Mouse (Mus musculus) hindbrain, embryonic 10.5 days (tissue): ENCODE results near the gene Ilf3. TPM values are rescaled to one million over a fixed set of nuclear protein-coding genes. Genes with fewer than 3 reads are reported as not detected.

Source experiments
- DNase-seq: peaks from one replicate; pipeline ENCODE4 v3.0.0-alpha.2; 2017; ENCODE audit warnings: low spot score
- H3K27ac ChIP-seq: fragments of 300-500 bp; sonication (generic); 2 replicates; pipeline ENCODE4 v1.5.1; 2016; ENCODE audit warnings: mild to moderate bottlenecking, moderate library complexity
- H3K27me3 ChIP-seq: fragments of 300-500 bp; sonication (generic); 2 replicates; pipeline ENCODE4 v1.6.1; 2016; ENCODE audit warnings: mild to moderate bottlenecking; ENCODE audit not compliant: poor library complexity, insufficient read depth, severe bottlenecking
- H3K36me3 ChIP-seq: fragments of 300-500 bp; sonication (generic); 2 replicates; pipeline ENCODE4 v1.6.1; 2016; ENCODE audit warnings: mild to moderate bottlenecking, moderate library complexity
- H3K4me1 ChIP-seq: fragments of 300-500 bp; sonication (generic); replicated peaks from 2 replicates; pipeline ENCODE4 v1.6.1; 2016; ENCODE audit warnings: mild to moderate bottlenecking
- H3K4me3 ChIP-seq: fragments of 300-500 bp; sonication (generic); 2 replicates; pipeline ENCODE4 v1.5.1; 2016; ENCODE audit warnings: mild to moderate bottlenecking, moderate library complexity
- H3K9me3 ChIP-seq: fragments of 300-500 bp; sonication (generic); 2 replicates; pipeline ENCODE4 v1.6.1; 2016; ENCODE audit warnings: mild to moderate bottlenecking, moderate library complexity
- WGBS: fragments of 180-500 bp; shearing (Covaris S2); methylation state at CpG from one replicate; pipeline ENCODE4 v1.1.7; 2016; 5-methylcytosine and 5-hydroxymethylcytosine counted together
- polyA plus RNA-seq: library from polyadenylated mRNA; unstranded; fragments of >200 nt; fragmentation: Nextera tagmentation; extraction: Ambion mirVana; gene quantifications from 2 replicates; pipeline ENCODE4 v1.2.1, GENCODE M21; 2016

Gene Ilf3
- polyA plus RNA-seq, 1 experiment from 2014 or later = 270 TPM

DNA sequence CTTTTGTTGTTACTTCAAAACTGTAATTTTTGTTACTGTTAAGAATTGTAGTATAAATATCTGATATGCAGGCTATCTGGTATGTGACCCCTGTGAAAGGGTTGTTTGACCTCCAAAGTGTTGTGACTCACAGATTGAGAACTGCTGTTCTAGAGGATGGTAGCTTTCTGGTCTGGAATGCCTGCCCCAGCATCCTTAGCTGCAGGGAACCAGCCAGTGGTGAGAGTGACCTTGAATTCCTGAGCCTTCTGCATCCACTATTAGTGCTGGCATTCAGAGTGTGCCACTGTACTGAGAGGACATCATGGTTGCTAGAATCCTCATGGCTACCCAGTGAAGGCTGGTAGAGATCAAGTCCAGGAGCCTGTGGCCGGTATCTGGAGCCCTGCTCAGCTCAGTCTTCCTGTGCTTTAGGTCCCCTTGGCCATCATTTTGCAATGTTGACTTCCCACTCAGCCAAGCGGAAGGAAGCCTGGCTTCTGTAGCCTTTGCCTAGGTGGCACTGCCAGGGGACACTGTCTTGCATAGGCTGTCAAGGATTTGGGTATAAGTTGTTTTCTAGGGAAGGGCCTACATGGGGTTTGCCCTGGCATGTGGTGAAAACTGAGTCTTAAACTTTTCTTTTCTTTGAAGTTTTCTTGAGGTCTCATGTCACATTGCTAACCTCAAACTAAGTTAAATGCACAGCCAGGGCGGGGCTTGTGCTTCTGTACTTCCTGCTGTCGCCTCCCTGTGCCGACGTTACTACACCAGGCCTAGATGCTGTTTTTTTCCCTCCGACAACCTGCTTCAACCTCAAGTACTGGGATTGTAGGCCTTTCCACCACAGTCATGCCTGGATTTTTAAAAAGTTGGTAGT, 68.3 kb downstream of the Ilf3 start:
- H3K27ac ChIP-seq = no peak overlapping the region
- 0 out of 2 replicates have a peak, but pooled peaks cover 4% of the 10 kb centered on the region for H3K36me3 ChIP-seq
- DNase-seq = no peak
- H3K27me3 ChIP-seq = no peaks in the 10 kb centered on the region
- no peaks in the 10 kb centered on the region for H3K9me3 ChIP-seq
- H3K4me3 ChIP-seq = no peak overlapping the region
- 95% methylated on average over 7 of the region's 7 CpGs for WGBS
- peaks cover 2% of the 10 kb centered on the region; the same call in 1 of the 2 replicates for H3K4me1 ChIP-seq

DNA sequence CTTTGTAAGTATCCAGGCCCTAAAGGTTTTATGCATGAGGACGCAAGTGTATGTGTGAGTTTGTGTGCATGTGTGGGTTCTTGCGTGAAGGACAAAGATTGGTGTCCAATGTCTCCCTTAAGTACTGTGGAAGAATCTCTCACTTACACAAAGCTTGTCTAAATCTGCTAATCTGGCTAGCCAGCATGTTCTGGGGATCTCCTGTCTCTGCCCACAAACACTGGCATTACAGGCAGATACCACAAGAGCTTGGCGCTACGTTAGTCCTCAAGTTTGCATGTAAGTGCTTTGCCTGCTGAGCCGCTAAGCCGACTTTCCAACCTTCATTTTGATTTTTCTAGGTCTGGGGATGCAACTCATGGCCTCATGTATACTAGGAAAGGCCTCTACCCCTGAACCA, 69.9 kb downstream of the Ilf3 start:
- H3K9me3 ChIP-seq = no peaks in the 10 kb centered on the region
- H3K27ac ChIP-seq = no peak overlapping the region
- peaks cover 2% of the 10 kb centered on the region; the same call in 1 of the 2 replicates for H3K4me1 ChIP-seq
- 0 out of 2 replicates have a peak, but pooled peaks cover 4% of the 10 kb centered on the region for H3K36me3 ChIP-seq
- DNase-seq = no peak
- H3K4me3 ChIP-seq = no peak overlapping the region
- 93% methylated on average over 6 of the region's 6 CpGs for WGBS
- H3K27me3 ChIP-seq = no peaks in the 10 kb centered on the region

DNA sequence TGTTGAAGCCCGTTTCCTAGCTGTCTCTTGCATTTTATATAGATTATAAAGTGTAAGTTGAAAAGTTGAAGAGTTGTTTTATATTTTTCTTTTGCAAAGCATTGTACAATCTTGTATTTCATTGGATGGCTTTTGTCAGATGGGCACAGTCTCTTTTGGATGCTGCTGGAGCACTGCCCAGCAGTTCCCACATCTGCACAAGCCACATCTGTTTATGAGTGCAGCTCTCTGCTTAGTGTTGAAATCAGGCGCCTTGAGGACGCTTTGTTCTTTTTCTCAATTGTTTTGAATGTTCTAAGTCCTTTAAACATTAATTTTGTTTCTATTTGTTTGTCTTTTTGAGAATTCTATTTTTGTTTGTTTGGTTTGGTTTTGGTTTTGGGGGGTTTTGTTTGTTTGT, 70.5 kb downstream of the Ilf3 start:
- Histone ChIP-seq H3K36me3 (0 out of 2 replicates have a peak, but pooled peaks cover 6% of the 10 kb centered on the region), H3K27me3 (no peaks in the 10 kb centered on the region), H3K4me1 (peaks cover 2% of the 10 kb centered on the region; the same call in 1 of the 2 replicates), H3K4me3 (no peak overlapping the region), H3K9me3 (no peaks in the 10 kb centered on the region), H3K27ac (no peak overlapping the region)
- no peak for DNase-seq
- WGBS = 80% methylated on average over 3 of the region's 3 CpGs

DNA sequence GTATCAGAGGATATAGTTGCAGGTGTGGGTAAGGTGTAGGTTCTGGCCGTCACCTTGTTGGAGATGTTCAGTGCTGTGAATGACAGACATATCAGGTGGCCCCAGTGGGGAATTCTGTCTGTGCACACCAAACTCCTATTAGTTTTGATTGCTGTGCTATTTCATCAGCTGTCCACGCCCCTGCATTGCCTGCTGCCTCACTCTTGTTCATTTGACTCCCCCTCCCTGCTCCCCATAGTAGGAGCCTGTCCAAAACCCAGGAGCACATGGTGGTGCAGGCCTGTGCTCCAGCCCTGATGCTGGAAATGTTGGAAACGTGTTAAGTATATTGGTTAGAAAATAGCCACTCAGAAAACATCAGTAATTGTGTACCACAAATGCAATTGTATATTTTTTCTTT, 71.8 kb downstream of the Ilf3 start:
- WGBS = 89% methylated on average over 3 of the region's 3 CpGs
- H3K4me3 ChIP-seq = no peak overlapping the region
- DNase-seq = no peak
- H3K36me3 ChIP-seq = peaks cover 5% of the 10 kb centered on the region
- H3K9me3 ChIP-seq = no peaks in the 10 kb centered on the region
- no peaks in the 10 kb centered on the region; the same call in 1 of the 2 replicates for H3K4me1 ChIP-seq
- H3K27ac ChIP-seq = no peak overlapping the region
- no peaks in the 10 kb centered on the region for H3K27me3 ChIP-seq

DNA sequence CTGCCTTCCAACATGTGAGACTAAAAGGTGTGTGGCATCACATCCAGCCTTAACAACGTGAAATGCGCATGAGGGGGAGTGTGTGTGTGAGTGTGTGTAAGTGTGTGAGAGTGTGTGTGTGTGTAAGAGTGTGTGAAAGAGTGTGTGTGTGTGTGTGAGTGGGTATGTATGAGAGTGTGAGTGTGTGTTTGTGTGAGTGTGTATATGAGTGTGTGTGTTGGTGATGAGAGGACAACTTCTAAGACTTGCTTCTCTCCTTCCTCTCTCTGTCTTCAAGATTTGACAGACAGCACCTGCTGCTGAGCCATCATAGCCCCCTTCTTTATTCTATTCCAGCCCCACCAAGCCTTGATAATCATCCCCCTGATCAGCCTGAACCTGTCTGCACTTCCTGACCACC, 72.2 kb downstream of the Ilf3 start:
- 95% methylated on average over 2 of the region's 2 CpGs for WGBS
- no peaks in the 10 kb centered on the region; the same call in 1 of the 2 replicates for H3K4me1 ChIP-seq
- H3K27me3 ChIP-seq = no peaks in the 10 kb centered on the region
- H3K27ac ChIP-seq = no peak overlapping the region
- H3K9me3 ChIP-seq = no peaks in the 10 kb centered on the region
- no peak overlapping the region for H3K4me3 ChIP-seq
- no peak for DNase-seq
- H3K36me3 ChIP-seq = peaks cover 9% of the 10 kb centered on the region

DNA sequence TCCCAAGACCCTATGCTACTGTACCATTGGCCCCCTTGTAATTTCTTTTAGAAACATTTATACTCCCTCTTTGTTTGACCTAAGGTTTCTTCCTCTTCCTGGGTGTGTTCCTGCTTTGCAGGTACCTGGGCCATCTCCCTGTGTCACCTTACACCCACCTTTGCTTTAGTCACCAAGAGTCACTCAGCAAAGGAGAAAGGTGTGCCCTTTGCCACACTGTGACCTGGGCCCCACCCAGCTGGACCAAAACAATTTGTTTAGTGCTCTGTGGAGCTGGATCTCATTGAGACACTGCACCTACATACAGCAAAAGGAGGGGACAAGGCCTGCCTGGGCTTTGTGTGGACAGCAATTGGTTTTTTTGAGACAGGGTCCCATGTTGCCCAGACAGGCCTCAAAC, 72.7 kb downstream of the Ilf3 start:
- Histone ChIP-seq H3K4me3 (no peak overlapping the region), H3K27me3 (no peaks in the 10 kb centered on the region), H3K9me3 (no peaks in the 10 kb centered on the region), H3K4me1 (no peaks in the 10 kb centered on the region; the same call in 1 of the 2 replicates), H3K27ac (no peak overlapping the region), H3K36me3 (peaks cover 14% of the 10 kb centered on the region)
- DNase-seq = no peak

DNA sequence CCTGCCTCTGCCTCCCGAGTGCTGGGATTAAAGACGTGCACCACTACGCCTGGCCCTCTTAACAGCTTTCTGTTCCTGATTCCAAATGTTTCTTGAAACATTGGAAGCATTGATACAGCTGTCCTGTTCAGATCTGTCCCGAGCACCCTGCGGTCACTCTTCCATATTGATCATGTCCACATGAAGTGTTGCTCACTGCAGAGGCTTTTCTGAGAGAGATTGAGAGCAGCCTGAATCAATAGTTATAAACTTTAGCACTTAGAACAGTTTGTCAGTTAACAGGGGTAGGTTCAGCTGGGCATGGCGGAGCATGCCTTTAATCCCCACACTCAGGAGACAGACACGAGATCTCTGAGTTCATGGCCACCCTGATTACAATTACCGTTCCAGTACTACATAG, 76.2 kb downstream of the Ilf3 start:
- Histone ChIP-seq H3K4me3 (no peak overlapping the region), H3K27ac (no peak overlapping the region), H3K36me3 (peaks cover 21% of the 10 kb centered on the region), H3K27me3 (no peaks in the 10 kb centered on the region), H3K4me1 (no peaks in the 10 kb centered on the region), H3K9me3 (no peaks in the 10 kb centered on the region)
- no peak for DNase-seq
- 93% methylated on average over 8 of the region's 8 CpGs for WGBS

DNA sequence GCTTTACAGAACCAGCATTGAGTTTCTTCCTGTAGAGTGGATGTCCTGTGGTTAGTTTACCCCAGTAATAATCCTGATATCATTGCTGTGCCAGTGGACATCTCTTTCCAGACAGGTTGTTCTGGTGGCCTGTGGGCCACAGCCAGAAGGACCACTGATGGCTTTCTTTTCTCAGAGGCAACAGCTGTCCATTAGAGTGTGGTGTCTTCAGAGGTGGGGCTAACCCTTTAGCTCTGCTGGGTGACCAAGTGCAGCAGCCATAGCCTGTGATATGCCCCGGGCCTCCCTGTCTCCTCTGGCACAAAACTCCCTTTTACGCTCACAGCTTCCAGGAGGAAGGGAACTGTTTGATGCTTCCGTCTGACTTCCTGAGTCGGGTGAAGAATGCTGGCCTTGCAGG, 76.9 kb downstream of the Ilf3 start:
- 83% methylated on average over 4 of the region's 4 CpGs for WGBS
- Histone ChIP-seq H3K4me3 (no peak overlapping the region), H3K27ac (no peak overlapping the region), H3K9me3 (no peaks in the 10 kb centered on the region), H3K27me3 (no peaks in the 10 kb centered on the region), H3K36me3 (peaks cover 21% of the 10 kb centered on the region), H3K4me1 (no peaks in the 10 kb centered on the region)
- no peak for DNase-seq

DNA sequence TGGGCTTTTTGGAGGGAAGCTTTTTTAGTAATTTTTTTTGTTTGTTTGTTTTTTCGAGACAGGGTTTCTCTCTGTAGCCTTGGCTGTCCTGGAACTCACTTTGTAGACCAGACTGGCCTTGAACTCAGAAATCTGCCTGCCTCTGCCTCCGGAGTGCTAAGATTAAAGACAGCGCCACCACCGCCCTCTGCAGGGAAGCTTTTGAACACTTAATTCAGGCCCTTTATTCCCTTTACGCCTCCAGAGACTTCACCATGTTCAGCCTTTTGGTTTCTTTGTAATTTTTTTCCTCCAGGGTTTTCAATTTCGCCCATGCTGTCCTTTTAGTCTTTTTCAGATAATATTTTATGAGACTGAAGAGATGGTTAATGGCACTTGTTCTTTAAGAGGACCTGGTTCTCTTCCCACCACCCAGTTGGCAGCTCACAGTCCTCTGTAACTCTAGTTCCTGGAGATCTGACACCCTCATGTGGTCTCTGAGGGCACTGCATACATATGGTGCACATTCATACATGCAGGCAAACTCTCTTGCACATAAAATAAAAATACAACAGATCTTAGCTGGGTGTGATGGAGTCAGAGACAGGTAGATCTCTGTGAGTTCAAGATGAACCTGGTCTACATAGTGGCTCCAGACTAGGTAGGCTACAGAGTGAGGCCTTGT, 77.5 kb downstream of the Ilf3 start:
- Histone ChIP-seq H3K27me3 (no peaks in the 10 kb centered on the region), H3K4me3 (no peak overlapping the region), H3K4me1 (no peaks in the 10 kb centered on the region), H3K36me3 (peaks cover 21% of the 10 kb centered on the region), H3K27ac (no peak overlapping the region), H3K9me3 (no peaks in the 10 kb centered on the region)
- WGBS = 93% methylated on average over 6 of the region's 6 CpGs
- no peak for DNase-seq

DNA sequence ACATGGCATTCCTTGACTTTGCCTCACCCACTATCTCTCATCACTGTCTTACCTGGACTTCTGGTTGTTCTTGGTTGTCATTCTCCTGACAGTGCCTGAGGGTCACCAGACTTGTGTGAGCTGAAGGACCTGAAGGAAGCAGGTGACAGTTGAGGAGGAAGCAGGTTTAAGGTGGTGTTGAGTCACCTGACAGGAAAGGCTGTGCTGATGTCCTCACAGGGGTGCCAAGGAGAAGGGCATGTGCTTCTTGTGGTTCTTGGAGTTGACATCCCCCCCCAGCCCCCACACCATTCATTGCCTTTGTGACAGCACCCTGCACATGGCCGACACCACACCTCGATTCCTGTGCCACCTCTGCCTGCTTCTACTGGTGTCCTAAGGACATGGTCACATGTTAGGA, 80.1 kb downstream of the Ilf3 start:
- 100% methylated on average over 2 of the region's 2 CpGs for WGBS
- no peaks in the 10 kb centered on the region for H3K9me3 ChIP-seq
- H3K4me1 ChIP-seq = peaks cover 7% of the 10 kb centered on the region; the same call in 1 of the 2 replicates
- no peak overlapping the region for H3K27ac ChIP-seq
- DNase-seq = no peak
- no peaks in the 10 kb centered on the region for H3K27me3 ChIP-seq
- peaks cover 21% of the 10 kb centered on the region for H3K36me3 ChIP-seq
- no peak overlapping the region for H3K4me3 ChIP-seq

DNA sequence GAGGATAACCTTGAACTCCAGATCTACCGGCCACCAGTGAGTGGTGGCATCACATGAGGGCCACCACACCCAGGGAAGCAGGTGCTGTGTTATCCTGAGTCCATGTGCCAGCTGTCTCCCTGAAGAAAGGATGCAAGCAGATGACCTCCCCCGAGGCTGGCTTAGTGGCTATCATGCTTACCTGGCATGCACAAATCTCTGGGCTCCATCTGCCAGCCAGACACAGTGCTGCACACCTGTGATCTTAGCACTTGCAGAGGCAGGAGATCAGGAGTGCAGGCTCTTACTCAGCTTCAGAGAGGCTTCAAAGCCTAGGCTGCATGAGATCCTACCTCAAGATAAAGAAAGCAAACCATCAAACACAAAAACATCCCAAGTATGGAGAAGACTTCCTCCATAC, 82.0 kb downstream of the Ilf3 start:
- Histone ChIP-seq H3K36me3 (peaks cover 14% of the 10 kb centered on the region), H3K4me3 (no peak overlapping the region), H3K4me1 (peaks cover 7% of the 10 kb centered on the region; the same call in 1 of the 2 replicates), H3K27me3 (no peaks in the 10 kb centered on the region), H3K27ac (no peak overlapping the region), H3K9me3 (no peaks in the 10 kb centered on the region)
- 86% methylated on average over 2 of the region's 2 CpGs for WGBS
- DNase-seq = no peak

DNA sequence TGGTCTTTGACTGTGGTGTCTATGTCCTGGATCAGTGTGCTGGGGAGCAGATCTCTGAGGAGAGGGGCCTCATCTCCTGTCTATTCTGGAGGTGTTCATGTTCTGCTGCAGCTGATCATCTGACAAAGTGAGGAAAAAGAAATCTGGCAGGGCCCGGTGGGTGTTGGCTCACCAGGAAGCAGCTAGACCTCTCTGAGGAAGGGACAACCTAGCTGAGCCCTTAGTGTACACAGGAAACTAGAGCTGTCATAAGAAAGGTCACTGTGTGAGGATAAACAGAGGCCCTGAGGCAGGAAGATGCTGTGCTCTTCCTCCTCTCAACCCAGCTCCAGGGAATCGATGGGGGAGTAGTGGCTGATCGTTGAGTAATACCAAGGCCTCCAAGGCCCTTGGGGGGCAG, 82.6 kb downstream of the Ilf3 start:
- Histone ChIP-seq H3K4me1 (peaks cover 7% of the 10 kb centered on the region; the same call in 1 of the 2 replicates), H3K27me3 (no peaks in the 10 kb centered on the region), H3K4me3 (no peak overlapping the region), H3K9me3 (no peaks in the 10 kb centered on the region), H3K36me3 (peaks cover 8% of the 10 kb centered on the region), H3K27ac (no peak overlapping the region)
- no peak for DNase-seq
- 88% methylated on average over 3 of the region's 3 CpGs for WGBS

DNA sequence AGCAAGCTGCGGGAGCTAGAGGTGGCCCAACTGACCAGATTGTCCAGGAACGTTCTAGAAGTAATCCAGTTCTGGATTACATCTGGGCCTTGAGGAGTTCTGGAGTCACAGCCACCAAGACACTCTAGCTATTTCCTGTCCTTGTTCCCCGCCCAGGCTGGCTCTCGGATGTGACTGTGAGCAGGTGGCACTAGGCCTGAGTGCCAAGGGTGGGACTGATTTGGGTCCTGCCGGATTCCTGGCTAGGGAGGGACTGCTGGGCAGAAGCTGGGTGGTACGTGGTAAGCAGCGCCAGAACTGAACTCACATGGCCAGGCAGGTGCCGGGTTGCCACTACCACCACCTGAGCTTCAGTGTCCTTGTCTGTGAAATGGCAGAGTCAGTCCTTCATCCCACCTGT, 83.7 kb downstream of the Ilf3 start:
- Histone ChIP-seq H3K9me3 (no peaks in the 10 kb centered on the region), H3K27ac (no peak overlapping the region), H3K4me3 (no peak overlapping the region), H3K27me3 (no peaks in the 10 kb centered on the region), H3K36me3 (0 out of 2 replicates have a peak, but pooled peaks cover 3% of the 10 kb centered on the region), H3K4me1 (peaks cover 7% of the 10 kb centered on the region; the same call in 1 of the 2 replicates)
- no peak for DNase-seq
- 92% methylated on average over 8 of the region's 8 CpGs for WGBS
